Mouse (Mus musculus) myocyte (in vitro differentiated cells): Measurements from ENCODE around the gene Grm1.

ENCODE experiments used
- CEBPB ChIP-seq: IDR thresholded peaks from 2 replicates; pipeline ENCODE4 v1.6.1; 2011; ENCODE audit warnings: mild to moderate bottlenecking, moderate library complexity; ENCODE audit not compliant: poor library complexity, insufficient read depth, severe bottlenecking
- MAX ChIP-seq: IDR thresholded peaks from one replicate; pipeline ENCODE4 v1.6.1; 2011; ENCODE audit warnings: low read depth, mild to moderate bottlenecking, control low read depth
- MYOD1 ChIP-seq, 3 experiments: IDR thresholded peaks; one replicate each; pipeline ENCODE4 v1.6.1; 2011; ENCODE audit warnings: control low read depth in 2 of 3, low read depth in 2 of 3, mild to moderate bottlenecking in 2 of 3, moderate library complexity in 1 of 3; ENCODE audit not compliant: insufficient read length in 2 of 3, control insufficient read depth in 1 of 3
- MYOG ChIP-seq, 3 experiments: IDR thresholded peaks; one replicate each; pipeline ENCODE4 v1.6.1; 2011; ENCODE audit warnings: control low read depth in 2 of 3, low read depth in 2 of 3, mild to moderate bottlenecking in 2 of 3; ENCODE audit not compliant: insufficient read length in 2 of 3, control insufficient read depth in 1 of 3, insufficient read depth in 1 of 3
- POLR2A ChIP-seq: IDR thresholded peaks from one replicate; pipeline ENCODE4 v1.6.1; 2011; ENCODE audit warnings: low read depth, mild to moderate bottlenecking, control low read depth, moderate library complexity; ENCODE audit not compliant: insufficient read length
- POLR2AphosphoS2 ChIP-seq: IDR thresholded peaks from one replicate; pipeline ENCODE4 v1.6.1; 2011; ENCODE audit warnings: low read depth, control low read depth; ENCODE audit not compliant: insufficient read length
- REST ChIP-seq: IDR thresholded peaks from one replicate; pipeline ENCODE4 v1.6.1; 2011; ENCODE audit warnings: mild to moderate bottlenecking, control low read depth, moderate library complexity; ENCODE audit not compliant: insufficient read depth, insufficient read length
- SRF ChIP-seq: IDR thresholded peaks from one replicate; pipeline ENCODE4 v1.6.1; 2011; ENCODE audit warnings: low read depth; ENCODE audit not compliant: control insufficient read depth, insufficient read length
- TCF12 ChIP-seq: IDR thresholded peaks from one replicate; pipeline ENCODE4 v1.6.1; 2011; ENCODE audit warnings: mild to moderate bottlenecking, control low read depth; ENCODE audit not compliant: poor library complexity, insufficient read depth, severe bottlenecking
- USF1 ChIP-seq: IDR thresholded peaks from one replicate; pipeline ENCODE4 v1.6.1; 2011; ENCODE audit warnings: low read depth, mild to moderate bottlenecking, control low read depth, moderate library complexity

GRCm38 (mm10) chr10:10812750-10813711, 269.1 kb downstream of the Grm1 start:
- no peak for TF ChIP-seq POLR2AphosphoS2
- TF ChIP-seq MYOD1 (IDR thresholded peaks at IDR 0.05; ENCODE audit: control insufficient read depth in 1 of 3, insufficient read length in 2 of 3, low read depth in 2 of 3): no peak
- no peak for TF ChIP-seq USF1
- no peak for TF ChIP-seq TCF12
- TF ChIP-seq MYOG (IDR thresholded peaks at IDR 0.05; ENCODE audit: control insufficient read depth in 1 of 3, insufficient read depth in 1 of 3, insufficient read length in 2 of 3, low read depth in 2 of 3): no peak
- TF ChIP-seq POLR2A: no peak
- no peak for TF ChIP-seq SRF
- no peak for TF ChIP-seq REST
- no peak for TF ChIP-seq CEBPB
- TF ChIP-seq MAX: no peak
